Mouse (Mus musculus) ES-E14 (cell line): ENCODE results near the gene Slc44a1.

ENCODE experiments used
- HCFC1 ChIP-seq: IDR thresholded peaks from 2 replicates; pipeline ENCODE4 v1.6.1; 2012; ENCODE audit warnings: low read length, inconsistent platforms, borderline replicate concordance; ENCODE audit not compliant: insufficient read depth
- MAFK ChIP-seq: IDR thresholded peaks from 2 replicates; pipeline ENCODE4 v1.6.1; 2014; ENCODE audit warnings: mild to moderate bottlenecking, low read depth, low read length, inconsistent platforms; ENCODE audit not compliant: insufficient read depth
- ZNF384 ChIP-seq: IDR thresholded peaks from 2 replicates; pipeline ENCODE4 v1.6.1; 2012; ENCODE audit warnings: low read depth, low read length, inconsistent platforms

DNA sequence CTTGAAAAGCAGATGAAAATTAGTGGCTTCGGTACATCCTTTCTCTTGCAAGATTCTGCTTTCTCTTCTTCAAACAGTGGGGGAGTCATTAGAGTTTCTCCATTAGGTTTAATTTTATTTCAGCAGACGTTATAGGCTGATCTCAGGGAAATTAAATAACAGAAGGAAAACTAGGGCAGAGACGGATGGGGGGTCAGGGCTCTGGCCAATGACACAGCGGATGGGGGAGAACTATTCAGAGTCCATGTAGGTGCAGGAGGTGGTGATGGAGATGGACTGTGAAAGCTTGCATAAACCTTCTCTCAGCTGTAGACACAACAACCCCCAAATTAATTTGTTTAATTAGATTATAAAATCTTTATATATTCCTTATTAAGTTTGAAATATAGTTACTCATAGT, 20.8 kb downstream of the Slc44a1 start:
- TF ChIP-seq ZNF384 (no peak), MAFK (no peak), HCFC1 (no peak)
